Mouse (Mus musculus) MEL (cell line): Measurements from ENCODE around the gene Ccdc82. TPM values are rescaled to one million over a fixed set of nuclear protein-coding genes. Genes with fewer than 3 reads are reported as not detected.

Experiments used
- DNase-seq: peaks from one replicate; pipeline ENCODE4 v3.0.0; 2011; ENCODE audit warnings: low read depth, low spot score
- H3K27ac ChIP-seq: 2 replicates; pipeline ENCODE4 v1.5.1; 2012; ENCODE audit warnings: low read depth, mild to moderate bottlenecking, control low read depth, low read length, moderate library complexity; ENCODE audit not compliant: control insufficient read depth
- H3K27me3 ChIP-seq, 2 experiments: fragments of 150-350 bp in 1 of 2; sonication (generic) in 1 of 2; 2 replicates each; pipeline ENCODE4 v1.6.1; 2012; ENCODE audit warnings: low read length in 2 of 2, mild to moderate bottlenecking in 2 of 2, improper control_type of control experiment in 1 of 2, moderate library complexity in 1 of 2; ENCODE audit not compliant: insufficient read depth in 2 of 2, control insufficient read depth in 1 of 2
- H3K36me3 ChIP-seq, 2 experiments: 2 replicates each; pipeline ENCODE4 v1.6.1; 2012 to 2014; ENCODE audit warnings: low read length in 2 of 2, improper control_type of control experiment in 1 of 2, inconsistent platforms in 1 of 2, mild to moderate bottlenecking in 1 of 2; ENCODE audit not compliant: insufficient read depth in 2 of 2, control insufficient read depth in 1 of 2
- H3K4me1 ChIP-seq, 2 experiments: fragments of 150-350 bp in 1 of 2; sonication (generic) in 1 of 2; 2 replicates each; pipeline ENCODE4 v1.6.1; 2012; ENCODE audit warnings: low read length in 2 of 2, improper control_type of control experiment in 1 of 2, mild to moderate bottlenecking in 1 of 2; ENCODE audit not compliant: insufficient read depth in 2 of 2, control insufficient read depth in 1 of 2
- H3K4me3 ChIP-seq, 2 experiments: fragments of 150-350 bp in 1 of 2; sonication (generic) in 1 of 2; 2 replicates each; pipeline ENCODE4 v1.5.1; 2012; ENCODE audit warnings: low read depth in 2 of 2, low read length in 2 of 2, mild to moderate bottlenecking in 2 of 2, moderate library complexity in 2 of 2, control low read depth in 1 of 2, improper control_type of control experiment in 1 of 2; ENCODE audit not compliant: control insufficient read depth in 1 of 2, insufficient read depth in 1 of 2
- H3K79me2 ChIP-seq: 2 replicates; pipeline ENCODE4 v1.6.1; 2012; ENCODE audit warnings: mild to moderate bottlenecking, low read length, moderate library complexity; ENCODE audit not compliant: control insufficient read depth, poor library complexity, insufficient read depth
- H3K9ac ChIP-seq: 2 replicates; pipeline ENCODE4 v1.6.1; 2012; ENCODE audit warnings: low read depth, mild to moderate bottlenecking, control low read depth, low read length, moderate library complexity; ENCODE audit not compliant: control insufficient read depth, poor library complexity, severe bottlenecking
- H3K9me3 ChIP-seq: fragments of 150-350 bp; sonication (generic); replicated peaks from 2 replicates; pipeline ENCODE4 v1.6.1; 2012; ENCODE audit warnings: mild to moderate bottlenecking, low read length, improper control_type of control experiment, moderate library complexity; ENCODE audit not compliant: insufficient read depth
- BHLHE40 ChIP-seq: IDR thresholded peaks from 2 replicates; pipeline ENCODE4 v1.6.1; 2012; ENCODE audit warnings: low read depth, mild to moderate bottlenecking, inconsistent platforms, low read length, improper control_type of control experiment, borderline replicate concordance
- EP300 ChIP-seq, 2 experiments: IDR thresholded peaks; 2 replicates each; pipeline ENCODE4 v1.6.1; 2011; ENCODE audit warnings: improper control_type of control experiment in 2 of 2, low read length in 2 of 2, low read depth in 1 of 2, mild to moderate bottlenecking in 1 of 2
- MAFK ChIP-seq: IDR thresholded peaks from 2 replicates; pipeline ENCODE4 v1.6.1; 2011; ENCODE audit warnings: low read depth, mild to moderate bottlenecking, low read length, improper control_type of control experiment, borderline replicate concordance
- MAX ChIP-seq: IDR thresholded peaks from 2 replicates; pipeline ENCODE4 v1.6.1; 2011; ENCODE audit warnings: low read length, improper control_type of control experiment
- NELFE ChIP-seq: IDR thresholded peaks from 2 replicates; pipeline ENCODE4 v1.6.1; 2011; ENCODE audit warnings: low read depth, low read length, improper control_type of control experiment
- NRF1 ChIP-seq: IDR thresholded peaks from 2 replicates; pipeline ENCODE4 v1.6.1; 2014; ENCODE audit warnings: low read depth, mild to moderate bottlenecking, inconsistent platforms, low read length, improper control_type of control experiment, moderate library complexity; ENCODE audit not compliant: poor library complexity, insufficient read depth, severe bottlenecking
- POLR2AphosphoS2 ChIP-seq: IDR thresholded peaks from 2 replicates; pipeline ENCODE4 v1.6.1; 2011; ENCODE audit warnings: low read length, improper control_type of control experiment
- TAL1 ChIP-seq: IDR thresholded peaks from 2 replicates; pipeline ENCODE4 v1.6.1; 2012; ENCODE audit warnings: mild to moderate bottlenecking, inconsistent platforms, low read length, moderate library complexity, mixed read lengths
- TCF12 ChIP-seq: IDR thresholded peaks from 2 replicates; pipeline ENCODE4 v1.6.1; 2014; ENCODE audit warnings: low read depth, mild to moderate bottlenecking, inconsistent platforms, low read length, improper control_type of control experiment, moderate library complexity
- UBTF ChIP-seq: IDR thresholded peaks from 2 replicates; pipeline ENCODE4 v1.6.1; 2012; ENCODE audit warnings: low read depth, mild to moderate bottlenecking, inconsistent platforms, low read length, improper control_type of control experiment, moderate library complexity, borderline replicate concordance; ENCODE audit not compliant: insufficient read depth
- polyA plus RNA-seq, 2 experiments: library from polyadenylated mRNA; stranded (reverse) in 1 of 2; unstranded in 1 of 2; fragments of >175 nt in 1 of 2; fragments of >200 nt in 1 of 2; gene quantifications; 2 replicates each; pipeline versions ENCODE4 v1.2.1 to v1.2.4; 2012; ENCODE audit warnings: low replicate concordance in 2 of 2, low read depth in 1 of 2; ENCODE audit not compliant: insufficient read length in 2 of 2, insufficient read depth in 1 of 2, missing spikeins in 1 of 2
- total RNA-seq: library from RNA; depleted of rRNA; stranded (reverse); fragments of 300-350 nt; gene quantifications from 2 replicates; pipeline ENCODE4 v1.2.3, GENCODE M21; 2012; rRNA removed

The Ccdc82 gene
- total and polyA plus RNA-seq, 3 experiments = 8.4 to 79.8 (median 15.0) TPM

GRCm38 (mm10) chr9:13323612-13324011 lies 76.9 kb downstream of the Ccdc82 start:
- no peak overlapping the region for H3K27ac ChIP-seq
- no peak overlapping the region for H3K4me3 ChIP-seq
- no peak for DNase-seq
- TF ChIP-seq NRF1 (no peak), TCF12 (no peak), NELFE (no peak), POLR2AphosphoS2 (no peak), UBTF (no peak), EP300 (IDR thresholded peaks at IDR 0.05; ENCODE audit: low read depth in 1 of 2, low read length in 2 of 2) (no peak), BHLHE40 (no peak), TAL1 (no peak), MAFK (no peak), MAX (no peak)
- no peaks in the 10 kb centered on the region for H3K4me1 ChIP-seq
- no peak overlapping the region for H3K9ac ChIP-seq
- H3K27me3 ChIP-seq = no peaks in the 10 kb centered on the region; a peak in 1 of 4 replicates
- H3K9me3 ChIP-seq = no peaks in the 10 kb centered on the region
- no peaks in the 10 kb centered on the region for H3K79me2 ChIP-seq
- H3K36me3 ChIP-seq = no peaks in the 10 kb centered on the region

Other genes with a start within 250 kb of the Ccdc82 start
- 1.7 TPM in 2 replicates for gene Jrkl, start 1.1 kb upstream of the Ccdc82 start, total RNA-seq
- 1 to 10 TPM in 1 of 2 experiments, not detected in 1; 3.1 TPM for gene Jrkl, start 1.1 kb upstream of the Ccdc82 start, polyA plus RNA-seq
- 0.08 and 0.20 TPM in 2 replicates for gene Maml2, start 51.0 kb downstream of the Ccdc82 start, total RNA-seq
- gene Maml2, start 51.0 kb downstream of the Ccdc82 start, polyA plus RNA-seq = under 1 TPM in 1 of 2 experiments, not detected in 1; 0.47 TPM
- gene Gm17571, start 199.8 kb downstream of the Ccdc82 start, total RNA-seq = not detected in 2 replicates
- not detected for gene Gm17571, start 199.8 kb downstream of the Ccdc82 start, polyA plus RNA-seq